Mouse (Mus musculus): ENCODE measurements around the gene Tnrc6c. TPM values are rescaled to one million over a fixed set of nuclear protein-coding genes. Genes with fewer than 3 reads are reported as not detected.
A peak's percentile ranks its signal among the peaks of the same experiment; 100 is the strongest.

Gene Tnrc6c
- total and polyA plus RNA-seq, 3 experiments, result 17.7 to 30.3 (median 28.5) TPM

GRCm38 (mm10) chr11:117610589-117610988, 43.5 kb upstream of the Tnrc6c start:
- Histone ChIP-seq H3K4me3 (no peak overlapping the region), H3K27ac (0 out of 2 replicates have a peak overlapping the region, but pooled peaks have one; percentile 20), H3K9ac (ENCODE audit: low read depth, low read length) (no peak overlapping the region), H3K4me1 (ENCODE audit: control insufficient read depth, insufficient read depth, low read length) (peaks cover 1% of the 10 kb centered on the region), H3K27me3 (ENCODE audit: control insufficient read depth, insufficient read depth, low read length) (no peaks in the 10 kb centered on the region; the same call in 1 of the 2 replicates), H3K36me3 (ENCODE audit: control insufficient read depth, insufficient read depth, low read length) (no peaks in the 10 kb centered on the region), H3K79me2 (replicated peaks; ENCODE audit: control insufficient read depth, insufficient read depth, low read length) (no peaks in the 10 kb centered on the region)
- TF ChIP-seq CTCF (IDR thresholded peaks at IDR 0.05), result no peak
- TF ChIP-seq EP300 (IDR thresholded peaks at IDR 0.05; ENCODE audit: insufficient read depth, low read depth, low read length), result no peak
- no peak for TF ChIP-seq POLR2A (IDR thresholded peaks at IDR 0.05; ENCODE audit: insufficient read depth, low read depth, low read length)
- intact Hi-C loops (cut with DNase I), result loop anchor here (5.0 kb wide), 1 partner anchor 42 kb away; the partner anchor contains the start of gene Tnrc6c
- no peak for DNase-seq

GRCm38 (mm10) chr11:117611068-117611467, 43.0 kb upstream of the Tnrc6c start:
- Histone ChIP-seq H3K4me3 (peak overlapping the region; percentile 35), H3K4me1 (ENCODE audit: control insufficient read depth, insufficient read depth, low read length) (peaks cover 1% of the 10 kb centered on the region), H3K79me2 (replicated peaks; ENCODE audit: control insufficient read depth, insufficient read depth, low read length) (no peaks in the 10 kb centered on the region), H3K9ac (ENCODE audit: low read depth, low read length) (peak overlapping the region; percentile 2; the same call in 1 of the 2 replicates), H3K27ac (peak overlapping the region; percentile 20), H3K27me3 (ENCODE audit: control insufficient read depth, insufficient read depth, low read length) (no peaks in the 10 kb centered on the region; the same call in 1 of the 2 replicates), H3K36me3 (ENCODE audit: control insufficient read depth, insufficient read depth, low read length) (no peaks in the 10 kb centered on the region)
- DNase-seq, result peak; percentile 70 to 83
- 3% methylated on average over 13 of the region's 13 CpGs for WGBS
- TF ChIP-seq EP300 (IDR thresholded peaks at IDR 0.05; ENCODE audit: insufficient read depth, low read depth, low read length), result no peak
- TF ChIP-seq POLR2A (IDR thresholded peaks at IDR 0.05; ENCODE audit: insufficient read depth, low read depth, low read length), result peak; percentile 55; the same call in 1 of the 2 replicates
- no peak for TF ChIP-seq CTCF (IDR thresholded peaks at IDR 0.05)
- intact Hi-C loops (cut with DNase I), result loop anchor here (5.0 kb wide), 1 partner anchor 41 kb away; the partner anchor contains the start of gene Tnrc6c

GRCm38 (mm10) chr11:117611860-117612259, 42.2 kb upstream of the Tnrc6c start:
- intact Hi-C loops (cut with DNase I), result loop anchor here (5.0 kb wide), 1 partner anchor 40 kb away; the partner anchor contains the start of gene Tnrc6c
- no peak overlapping the region for H3K9ac ChIP-seq (ENCODE audit: low read depth, low read length)
- 34% methylated on average over 5 of the region's 5 CpGs for WGBS
- no peak overlapping the region for H3K4me3 ChIP-seq
- H3K27ac ChIP-seq, result no peak overlapping the region
- no peaks in the 10 kb centered on the region for H3K36me3 ChIP-seq (ENCODE audit: control insufficient read depth, insufficient read depth, low read length)
- TF ChIP-seq POLR2A (IDR thresholded peaks at IDR 0.05; ENCODE audit: insufficient read depth, low read depth, low read length) (no peak), CTCF (IDR thresholded peaks at IDR 0.05) (peak; percentile 37), EP300 (IDR thresholded peaks at IDR 0.05; ENCODE audit: insufficient read depth, low read depth, low read length) (no peak)
- H3K79me2 ChIP-seq (replicated peaks; ENCODE audit: control insufficient read depth, insufficient read depth, low read length), result no peaks in the 10 kb centered on the region
- H3K4me1 ChIP-seq (ENCODE audit: control insufficient read depth, insufficient read depth, low read length), result peaks cover 1% of the 10 kb centered on the region
- DNase-seq, result no peak
- H3K27me3 ChIP-seq (ENCODE audit: control insufficient read depth, insufficient read depth, low read length), result no peaks in the 10 kb centered on the region; the same call in 1 of the 2 replicates

GRCm38 (mm10) chr11:117612885-117613284, 41.2 kb upstream of the Tnrc6c start:
- intact Hi-C loops (cut with DNase I), result loop anchor here (5.0 kb wide), 1 partner anchor 39 kb away; the partner anchor contains the start of gene Tnrc6c
- Histone ChIP-seq H3K4me1 (ENCODE audit: control insufficient read depth, insufficient read depth, low read length) (peaks cover 1% of the 10 kb centered on the region), H3K36me3 (ENCODE audit: control insufficient read depth, insufficient read depth, low read length) (no peaks in the 10 kb centered on the region), H3K79me2 (replicated peaks; ENCODE audit: control insufficient read depth, insufficient read depth, low read length) (no peaks in the 10 kb centered on the region), H3K27ac (no peak overlapping the region), H3K9ac (ENCODE audit: low read depth, low read length) (no peak overlapping the region), H3K4me3 (no peak overlapping the region), H3K27me3 (ENCODE audit: control insufficient read depth, insufficient read depth, low read length) (no peaks in the 10 kb centered on the region; the same call in 1 of the 2 replicates)
- WGBS, result 58% methylated on average over 7 of the region's 7 CpGs
- no peak for DNase-seq
- TF ChIP-seq POLR2A (IDR thresholded peaks at IDR 0.05; ENCODE audit: insufficient read depth, low read depth, low read length) (no peak), CTCF (IDR thresholded peaks at IDR 0.05) (no peak), EP300 (IDR thresholded peaks at IDR 0.05; ENCODE audit: insufficient read depth, low read depth, low read length) (no peak)

GRCm38 (mm10) chr11:117617368-117617908, 36.7 kb upstream of the Tnrc6c start:
- H3K4me1 ChIP-seq (ENCODE audit: control insufficient read depth, insufficient read depth, low read length), result peaks cover 4% of the 10 kb centered on the region; the same call in 1 of the 2 replicates
- WGBS, result 20% methylated on average over 16 of the region's 16 CpGs
- intact Hi-C loops (cut with DNase I), result no loop called here
- H3K27ac ChIP-seq, result no peak overlapping the region
- H3K9ac ChIP-seq (ENCODE audit: low read depth, low read length), result peak overlapping the region; percentile 22
- no peaks in the 10 kb centered on the region for H3K79me2 ChIP-seq (replicated peaks; ENCODE audit: control insufficient read depth, insufficient read depth, low read length)
- no peak for DNase-seq
- no peak overlapping the region for H3K4me3 ChIP-seq
- TF ChIP-seq CTCF (IDR thresholded peaks at IDR 0.05), result no peak
- TF ChIP-seq POLR2A (IDR thresholded peaks at IDR 0.05; ENCODE audit: insufficient read depth, low read depth, low read length), result no peak
- TF ChIP-seq EP300 (IDR thresholded peaks at IDR 0.05; ENCODE audit: insufficient read depth, low read depth, low read length), result no peak
- H3K36me3 ChIP-seq (ENCODE audit: control insufficient read depth, insufficient read depth, low read length), result no peaks in the 10 kb centered on the region
- H3K27me3 ChIP-seq (ENCODE audit: control insufficient read depth, insufficient read depth, low read length), result no peaks in the 10 kb centered on the region

GRCm38 (mm10) chr11:117618214-117618613, 35.9 kb upstream of the Tnrc6c start:
- TF ChIP-seq CTCF (IDR thresholded peaks at IDR 0.05) (no peak), EP300 (IDR thresholded peaks at IDR 0.05; ENCODE audit: insufficient read depth, low read depth, low read length) (no peak), POLR2A (IDR thresholded peaks at IDR 0.05; ENCODE audit: insufficient read depth, low read depth, low read length) (no peak)
- Histone ChIP-seq H3K4me1 (ENCODE audit: control insufficient read depth, insufficient read depth, low read length) (peaks cover 4% of the 10 kb centered on the region; the same call in 1 of the 2 replicates), H3K9ac (ENCODE audit: low read depth, low read length) (no peak overlapping the region), H3K79me2 (replicated peaks; ENCODE audit: control insufficient read depth, insufficient read depth, low read length) (no peaks in the 10 kb centered on the region), H3K27me3 (ENCODE audit: control insufficient read depth, insufficient read depth, low read length) (no peaks in the 10 kb centered on the region), H3K27ac (no peak overlapping the region), H3K36me3 (ENCODE audit: control insufficient read depth, insufficient read depth, low read length) (no peaks in the 10 kb centered on the region), H3K4me3 (no peak overlapping the region)
- DNase-seq, result no peak
- WGBS, result 15% methylated on average over 3 of the region's 3 CpGs
- intact Hi-C loops (cut with DNase I), result no loop called here

All from heart, adult 2 months (tissue).